Mouse (Mus musculus) heart, adult 2 months (tissue): ENCODE measurements around the gene Aftph. TPM values are rescaled to one million over a fixed set of nuclear protein-coding genes. Genes with fewer than 3 reads are reported as not detected.

Experiments
- DNase-seq, 2 experiments: peaks; one replicate each; pipeline ENCODE4 v3.0.0; 2021
- H3K27ac ChIP-seq: fragments of 200-600 bp; 2 replicates; pipeline ENCODE4 v1.8.1; 2022
- H3K27me3 ChIP-seq: fragments of 200-500 bp; 2 replicates; pipeline ENCODE4 v1.6.1; 2012; ENCODE audit warnings: mild to moderate bottlenecking, low read length, inconsistent platforms, mixed read lengths; ENCODE audit not compliant: control insufficient read depth, insufficient read depth
- H3K36me3 ChIP-seq: fragments of 200-500 bp; 2 replicates; pipeline ENCODE4 v1.6.1; 2012; ENCODE audit warnings: low read length, inconsistent platforms; ENCODE audit not compliant: control insufficient read depth, insufficient read depth
- H3K4me1 ChIP-seq: fragments of 200-500 bp; 2 replicates; pipeline ENCODE4 v1.6.1; 2011; ENCODE audit warnings: low read length; ENCODE audit not compliant: control insufficient read depth, insufficient read depth
- H3K4me3 ChIP-seq: fragments of 200-600 bp; 2 replicates; pipeline ENCODE4 v1.8.1; 2022
- H3K79me2 ChIP-seq: fragments of 200-500 bp; replicated peaks from 2 replicates; pipeline ENCODE4 v1.6.1; 2012; ENCODE audit warnings: mild to moderate bottlenecking, inconsistent platforms, low read length, moderate library complexity, mixed read lengths; ENCODE audit not compliant: control insufficient read depth, insufficient read depth
- H3K9ac ChIP-seq: fragments of 200-500 bp; 2 replicates; pipeline ENCODE4 v1.6.1; 2012; ENCODE audit warnings: low read depth, mild to moderate bottlenecking, control low read depth, inconsistent platforms, low read length, mixed read lengths
- CTCF ChIP-seq: fragments of 200-600 bp; IDR thresholded peaks from 2 replicates; pipeline ENCODE4 v1.8.1; 2022; ENCODE audit warnings: antibody characterized with exemption, mild to moderate bottlenecking, moderate library complexity
- EP300 ChIP-seq: fragments of 200-500 bp; IDR thresholded peaks from 2 replicates; pipeline ENCODE4 v1.6.1; 2011; ENCODE audit warnings: low read depth, low read length, control low read depth; ENCODE audit not compliant: insufficient read depth
- POLR2A ChIP-seq: fragments of 200-500 bp; IDR thresholded peaks from 2 replicates; pipeline ENCODE4 v1.6.1; 2011; ENCODE audit warnings: mild to moderate bottlenecking, low read depth, low read length, control low read depth; ENCODE audit not compliant: insufficient read depth
- WGBS: fragments of 180-500 bp; shearing (Covaris S2); methylation state at CpG from one replicate; pipeline ENCODE4 v1.1.7; 2018; 5-methylcytosine and 5-hydroxymethylcytosine counted together
- intact Hi-C: fragments of 180-260 bp; cut with DNase I; formaldehyde crosslinking; loops from one replicate; pipeline ENCODE4 v1.15.1; 2025
- polyA plus RNA-seq: library from polyadenylated mRNA; depleted of rRNA; stranded (reverse); fragments of >200 nt; gene quantifications from 2 replicates; pipeline ENCODE4 v1.2.3, GENCODE M21; 2012
- total RNA-seq, 2 experiments: library from RNA; stranded (reverse); gene quantifications; 2 replicates each; pipeline ENCODE4 v1.2.3; 2021

The Aftph gene
- total and polyA plus RNA-seq, 3 experiments: 18.9 to 22.7 (median 22.5) TPM

DNA sequence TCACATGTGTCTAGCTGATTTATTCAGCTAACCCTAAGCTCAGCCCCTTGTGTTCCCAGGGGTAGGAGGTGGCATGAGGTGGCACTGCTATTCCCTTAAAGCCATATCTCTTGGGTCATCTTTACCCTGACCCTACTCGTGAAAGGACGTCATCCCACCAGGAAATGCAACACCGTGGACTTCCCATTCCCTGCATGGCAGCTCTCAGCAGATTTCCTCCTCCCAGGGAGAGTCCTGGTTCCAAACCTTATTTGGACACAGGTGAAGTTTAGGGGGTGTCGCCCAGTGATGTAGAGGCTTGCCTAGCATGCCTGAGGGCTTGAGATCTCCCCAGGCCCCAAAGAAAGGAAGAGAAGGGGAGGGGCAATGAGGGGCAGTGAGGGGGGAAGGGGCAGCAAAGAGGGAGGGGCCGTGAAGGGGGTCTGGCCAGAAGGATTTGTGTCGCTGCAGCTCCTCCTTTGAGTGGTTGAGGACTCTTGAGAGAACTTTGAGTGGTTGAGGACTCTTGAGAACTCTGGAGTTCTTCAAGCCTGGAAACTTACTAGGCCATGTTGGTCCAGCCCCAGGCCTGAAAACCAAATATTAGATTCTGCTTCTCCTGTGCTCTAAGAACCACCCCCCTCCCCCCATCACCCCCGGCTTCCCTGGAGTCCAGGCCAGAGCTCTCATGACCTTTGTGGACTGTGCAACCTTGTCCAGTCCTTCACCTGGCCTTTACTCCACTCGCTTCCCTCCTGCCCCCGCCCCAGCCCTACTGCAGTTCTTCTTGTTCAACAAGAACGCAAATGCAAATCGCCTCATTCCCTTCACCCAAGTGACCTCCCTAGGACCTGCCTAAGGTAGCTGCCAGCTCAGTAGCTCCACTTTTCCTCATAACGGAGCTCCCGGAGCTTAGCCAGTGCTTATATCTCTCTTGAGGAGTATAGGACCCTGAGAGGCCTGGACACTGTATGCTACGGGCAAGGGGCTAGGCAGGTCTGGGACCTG lies 81.0 kb downstream of the Aftph start:
- H3K27ac ChIP-seq: no peak overlapping the region
- H3K4me3 ChIP-seq: no peak overlapping the region
- H3K36me3 ChIP-seq: no peaks in the 10 kb centered on the region
- intact Hi-C loops: loop anchor here (5.0 kb wide), 1 partner anchor 82 kb away; the partner anchor contains the start of gene Aftph
- no peak for TF ChIP-seq POLR2A
- no peak for TF ChIP-seq EP300
- TF ChIP-seq CTCF: no peak
- H3K79me2 ChIP-seq: no peaks in the 10 kb centered on the region
- DNase-seq: no peak
- WGBS: 83% methylated on average over 14 of the region's 14 CpGs
- no peaks in the 10 kb centered on the region for H3K27me3 ChIP-seq
- no peak overlapping the region for H3K9ac ChIP-seq
- peaks cover 6% of the 10 kb centered on the region for H3K4me1 ChIP-seq

DNA sequence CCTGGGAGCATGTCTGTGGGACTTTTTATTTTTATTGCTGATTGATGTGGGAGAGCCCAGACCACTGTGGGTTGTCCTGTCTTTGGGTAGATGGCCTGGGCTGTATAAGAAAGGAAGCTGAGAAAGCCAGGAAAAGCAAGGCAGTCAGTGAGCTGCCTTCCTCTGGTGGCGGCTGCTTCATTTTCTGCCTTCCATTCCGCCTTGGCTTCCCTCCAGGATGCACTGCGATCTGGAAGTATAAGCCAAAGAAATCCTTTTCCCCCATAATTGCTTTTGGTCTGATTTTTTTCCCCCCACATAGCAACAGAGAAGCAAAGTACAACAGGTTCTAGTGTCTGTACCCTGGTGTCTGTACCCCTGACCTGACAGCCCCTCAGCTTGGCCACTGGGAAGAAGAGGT lies 82.3 kb downstream of the Aftph start:
- Histone ChIP-seq H3K27ac (no peak overlapping the region), H3K4me3 (no peak overlapping the region), H3K36me3 (no peaks in the 10 kb centered on the region), H3K9ac (no peak overlapping the region), H3K79me2 (no peaks in the 10 kb centered on the region), H3K27me3 (no peaks in the 10 kb centered on the region), H3K4me1 (peaks cover 8% of the 10 kb centered on the region)
- DNase-seq: no peak
- 45% methylated on average over 3 of the region's 3 CpGs for WGBS
- intact Hi-C loops: no loop called here
- TF ChIP-seq CTCF (no peak), EP300 (no peak), POLR2A (no peak)

DNA sequence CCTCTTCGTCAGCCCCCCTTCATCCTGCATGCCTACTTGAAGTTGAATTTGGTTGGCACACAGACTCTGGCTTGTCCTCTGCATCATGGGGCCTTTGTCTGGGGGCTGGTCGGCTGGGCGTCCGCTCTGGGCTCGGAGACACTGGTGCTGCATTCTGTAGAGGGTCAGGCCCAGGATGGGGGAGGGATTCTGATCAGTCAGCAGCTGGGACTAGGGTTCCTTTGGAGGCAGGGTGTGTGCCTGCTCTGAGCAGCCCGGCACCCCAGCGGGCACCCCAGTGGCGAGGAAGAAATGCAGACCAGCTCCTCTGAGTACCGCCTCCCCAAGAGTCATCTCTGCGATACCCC lies 84.7 kb downstream of the Aftph start:
- H3K4me3 ChIP-seq: no peak overlapping the region
- TF ChIP-seq EP300 (no peak), POLR2A (no peak), CTCF (no peak)
- intact Hi-C loops: no loop called here
- H3K27me3 ChIP-seq: no peaks in the 10 kb centered on the region
- H3K4me1 ChIP-seq: peaks cover 8% of the 10 kb centered on the region
- no peaks in the 10 kb centered on the region for H3K36me3 ChIP-seq
- no peaks in the 10 kb centered on the region for H3K79me2 ChIP-seq
- no peak overlapping the region for H3K9ac ChIP-seq
- H3K27ac ChIP-seq: no peak overlapping the region
- WGBS: 59% methylated on average over 10 of the region's 10 CpGs
- peak in 1 of 2 experiments; percentile 22 for DNase-seq

DNA sequence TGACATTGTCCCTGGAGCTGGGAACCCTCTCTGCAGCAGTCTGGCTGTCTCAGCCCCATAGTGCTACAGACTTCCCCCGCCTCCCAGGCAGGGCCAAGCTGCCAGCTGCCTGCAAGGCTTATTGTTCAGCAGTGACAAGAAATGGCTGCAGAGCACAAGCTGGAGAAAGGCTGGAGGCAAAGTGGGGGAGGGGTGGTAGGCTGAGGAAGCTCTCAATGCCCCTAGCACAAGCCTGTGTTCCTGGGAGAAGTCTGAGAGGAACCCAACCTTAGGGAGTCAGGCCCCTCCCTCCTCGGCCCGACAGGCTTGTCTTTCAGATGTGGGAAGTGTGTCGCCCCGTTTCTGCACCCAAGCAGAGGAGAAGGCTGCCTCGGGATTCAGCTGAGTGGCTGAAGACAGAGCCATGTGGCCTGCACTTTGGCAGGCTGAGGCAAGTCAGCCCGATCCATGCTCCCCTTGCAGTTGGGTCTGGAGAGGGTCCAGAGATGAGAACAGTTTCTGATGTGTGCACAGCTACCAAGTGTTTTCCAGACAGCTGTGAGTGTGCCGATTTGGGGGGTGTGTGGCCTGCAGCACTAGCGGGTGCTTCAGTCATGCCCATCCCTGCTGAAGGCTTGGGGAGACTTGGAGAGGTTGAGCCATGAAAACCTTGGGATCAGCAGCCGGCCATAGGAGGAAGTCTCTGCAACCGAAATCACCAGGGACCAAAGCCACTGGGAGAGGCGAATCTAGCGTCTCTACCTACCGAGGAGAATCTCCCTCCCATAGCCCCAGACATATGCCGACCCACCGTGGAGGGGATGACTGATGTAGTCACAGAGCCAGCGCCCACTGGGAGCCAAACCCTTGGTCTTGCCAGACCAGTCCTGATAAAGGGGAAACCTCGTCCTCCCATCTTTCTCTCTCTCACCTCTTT lies 85.3 kb downstream of the Aftph start:
- peak; percentile 40 to 51 for DNase-seq
- Histone ChIP-seq H3K9ac (peak overlapping the region; percentile 19; the same call in 1 of the 2 replicates), H3K27me3 (no peaks in the 10 kb centered on the region), H3K4me1 (peaks cover 8% of the 10 kb centered on the region), H3K27ac (no peak overlapping the region), H3K79me2 (no peaks in the 10 kb centered on the region), H3K36me3 (no peaks in the 10 kb centered on the region), H3K4me3 (no peak overlapping the region)
- 22% methylated on average over 18 of the region's 18 CpGs for WGBS
- TF ChIP-seq EP300 (no peak), POLR2A (no peak), CTCF (no peak)
- intact Hi-C loops: no loop called here

DNA sequence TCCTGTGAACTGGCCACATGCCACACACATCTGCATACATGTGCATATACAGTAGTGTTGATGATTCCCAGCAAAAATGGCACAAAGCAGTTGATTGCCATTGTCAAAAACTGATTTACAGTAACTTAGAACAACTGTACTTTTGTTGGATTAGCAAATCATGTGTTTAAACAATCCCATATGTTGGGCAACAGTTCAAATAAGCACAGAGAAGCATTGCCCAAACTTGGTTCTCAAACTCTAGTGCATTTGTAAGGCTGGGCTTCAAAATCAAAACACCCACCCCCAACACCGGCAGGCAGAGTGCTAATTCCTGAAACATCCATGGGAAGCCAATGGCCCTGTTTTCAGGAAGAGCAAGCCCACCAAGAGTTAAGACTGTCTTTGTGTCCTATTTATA lies 90.2 kb downstream of the Aftph start:
- peaks cover 9% of the 10 kb centered on the region for H3K4me1 ChIP-seq
- intact Hi-C loops: no loop called here
- H3K27ac ChIP-seq: no peak overlapping the region
- no peak overlapping the region for H3K4me3 ChIP-seq
- H3K79me2 ChIP-seq: peaks cover 2% of the 10 kb centered on the region
- H3K36me3 ChIP-seq: no peaks in the 10 kb centered on the region
- no peak for TF ChIP-seq EP300
- no peak for TF ChIP-seq POLR2A
- TF ChIP-seq CTCF: no peak
- WGBS: 49% methylated on average over 1 of the region's 1 CpGs
- no peak overlapping the region for H3K9ac ChIP-seq
- DNase-seq: no peak
- H3K27me3 ChIP-seq: no peaks in the 10 kb centered on the region
